Comparison of ENCODE assay signal across 37 mouse cellular contexts in genomic region chr11:94336551-94336950, GRCm38 (mm10). TPM values are rescaled to one million over a fixed set of nuclear protein-coding genes. Genes with fewer than 3 reads are reported as not detected.
"Had no signal": no experiment of that assay in that cellular context is flagged by ENCODE, and none has a peak within 500 bp of the region (broad histone marks: within the 10 kb centered on the region; RNA-seq: fewer than 3 reads in every experiment).

No protein-coding gene starts in this region.

- H3K4me2 ChIP-seq: heart, embryonic 11.5 days; heart, embryonic 13.5 days; heart, embryonic 15.5 days; hindbrain, embryonic 13.5 days; hindbrain, embryonic 15.5 days; kidney, embryonic 15.5 days; limb, embryonic 12.5 days; liver, embryonic 12.5 days had no signal

- H3K27ac ChIP-seq: heart, adult 2 months; heart, embryonic 13.5 days; heart, embryonic 15.5 days; hindbrain, embryonic 13.5 days; hindbrain, embryonic 15.5 days; hindbrain, postnatal 0 days; kidney, embryonic 15.5 days; kidney, postnatal 0 days; limb, embryonic 10.5 days; limb, embryonic 12.5 days; liver, embryonic 14.5 days had no signal

- H3K4me3 ChIP-seq: heart, adult 2 months; heart, embryonic 13.5 days; heart, embryonic 15.5 days; hindbrain, embryonic 13.5 days; hindbrain, embryonic 15.5 days; kidney, embryonic 15.5 days; limb, embryonic 10.5 days; limb, embryonic 12.5 days; liver, embryonic 12.5 days had no signal

- H3K27me3 ChIP-seq: heart, embryonic 13.5 days; heart, embryonic 15.5 days; hindbrain, embryonic 13.5 days; hindbrain, embryonic 15.5 days; kidney, embryonic 15.5 days; limb, embryonic 12.5 days; liver, embryonic 12.5 days had no signal

- H3K9ac ChIP-seq: heart, embryonic 13.5 days; heart, embryonic 15.5 days; hindbrain, embryonic 13.5 days; hindbrain, embryonic 15.5 days; kidney, embryonic 15.5 days; limb, embryonic 12.5 days; liver, embryonic 12.5 days; liver, embryonic 14.5 days had no signal

- ATAC-seq: hindbrain, postnatal 0 days; intestine, embryonic 16.5 days; liver, embryonic 12.5 days had no signal

- DNase-seq: gastrocnemius, postnatal 14 days; gastrocnemius, postnatal 36 days; heart, adult 11 months; heart, adult 2 months; heart, postnatal 14 days; heart, postnatal 36 days; kidney, adult 11 months; kidney, adult 2 months; kidney, adult 9 months; kidney, postnatal 14 days; kidney, postnatal 36 days; layer of hippocampus, adult 9-11 months; layer of hippocampus, postnatal 36 days had no signal

- H3K9me3 ChIP-seq: heart, embryonic 13.5 days; heart, embryonic 15.5 days; hindbrain, embryonic 13.5 days; hindbrain, embryonic 15.5 days; kidney, embryonic 15.5 days; limb, embryonic 10.5 days; limb, embryonic 12.5 days; liver, embryonic 12.5 days had no signal

RNA-seq across cellular contexts. Expression of gene Gm21885, which starts 54.9 kb away (rescaled TPM):
- total RNA-seq: gastrocnemius, adult 18-20 months; gastrocnemius, adult 8-10 months; gastrocnemius, postnatal 14 days; gastrocnemius, postnatal 36 days; heart, postnatal 14 days; hindbrain, postnatal 0 days; layer of hippocampus, adult 18-20 months; layer of hippocampus, adult 8-10 months; layer of hippocampus, postnatal 14 days; layer of hippocampus, postnatal 36 days; left cerebral cortex, adult 18-20 months; left cerebral cortex, adult 8-10 months; left cerebral cortex, postnatal 10 days; left cerebral cortex, postnatal 25 days; liver, adult 2 months had no signal
- polyA plus RNA-seq: gonadal fat pad, adult 2 months; heart, adult 2 months; heart, embryonic 11.5 days; heart, embryonic 13.5 days; heart, embryonic 15.5 days; hindbrain, postnatal 0 days; kidney, adult 2 months; kidney, embryonic 15.5 days; limb, embryonic 10.5 days; limb, embryonic 12.5 days; liver, embryonic 12.5 days; liver, embryonic 14.5 days had no signal
